Mouse (Mus musculus): ENCODE measurements around the gene Ncs1. TPM values are rescaled to one million over a fixed set of nuclear protein-coding genes. Genes with fewer than 3 reads are reported as not detected.
A peak's percentile ranks its signal among the peaks of the same experiment; 100 is the strongest.

Ncs1 gene
- polyA plus RNA-seq, 1 experiment = 3.5 TPM

- H3K27me3 ChIP-seq (replicated peaks; ENCODE audit: control insufficient read depth, insufficient read depth, low read length) = no peaks in the 10 kb centered on the region
- no peak overlapping the region for H3K27ac ChIP-seq (ENCODE audit: insufficient read depth, low read depth, low read length)
- TF ChIP-seq POLR2A (IDR thresholded peaks at IDR 0.05; ENCODE audit: low read depth, low read length) (no peak), CTCF (conservative IDR thresholded peaks at IDR 0.05; ENCODE audit: insufficient read depth, insufficient read length, low read depth, low read length) (no peak)
- DNase-seq = no peak
- 88% methylated on average over 3 of the region's 3 CpGs for WGBS
- H3K4me1 ChIP-seq (ENCODE audit: control insufficient read depth, insufficient read depth, low read length) = peaks cover 21% of the 10 kb centered on the region
- no peaks in the 10 kb centered on the region for H3K36me3 ChIP-seq (ENCODE audit: control insufficient read depth, insufficient read depth, low read length)
- H3K4me3 ChIP-seq (ENCODE audit: insufficient read depth, low read depth, low read length) = no peak overlapping the region
Observed at GRCm38 (mm10) chr2:31254806-31255205, 9.2 kb downstream of the Ncs1 start.

GRCm38 (mm10) chr2:31255952-31256938 is 10.6 kb downstream of the Ncs1 start:
- no peaks in the 10 kb centered on the region for H3K27me3 ChIP-seq (replicated peaks; ENCODE audit: control insufficient read depth, insufficient read depth, low read length)
- DNase-seq = peak; percentile 84
- 12% methylated on average over 21 of the region's 21 CpGs for WGBS
- H3K4me1 ChIP-seq (ENCODE audit: control insufficient read depth, insufficient read depth, low read length) = peaks cover 21% of the 10 kb centered on the region
- TF ChIP-seq POLR2A (IDR thresholded peaks at IDR 0.05; ENCODE audit: low read depth, low read length) = no peak
- peak; percentile 50; the same call in 1 of the 2 replicates for TF ChIP-seq CTCF (conservative IDR thresholded peaks at IDR 0.05; ENCODE audit: insufficient read depth, insufficient read length, low read depth, low read length)
- no peak overlapping the region for H3K4me3 ChIP-seq (ENCODE audit: insufficient read depth, low read depth, low read length)
- no peaks in the 10 kb centered on the region for H3K36me3 ChIP-seq (ENCODE audit: control insufficient read depth, insufficient read depth, low read length)
- H3K27ac ChIP-seq (ENCODE audit: insufficient read depth, low read depth, low read length) = peak overlapping the region; percentile 56

- H3K4me3 ChIP-seq (ENCODE audit: insufficient read depth, low read depth, low read length) = no peak overlapping the region
- no peak for DNase-seq
- H3K4me1 ChIP-seq (ENCODE audit: control insufficient read depth, insufficient read depth, low read length) = peaks cover 21% of the 10 kb centered on the region
- TF ChIP-seq CTCF (conservative IDR thresholded peaks at IDR 0.05; ENCODE audit: insufficient read depth, insufficient read length, low read depth, low read length) (no peak), POLR2A (IDR thresholded peaks at IDR 0.05; ENCODE audit: low read depth, low read length) (no peak)
- no peak overlapping the region for H3K27ac ChIP-seq (ENCODE audit: insufficient read depth, low read depth, low read length)
- no peaks in the 10 kb centered on the region for H3K36me3 ChIP-seq (ENCODE audit: control insufficient read depth, insufficient read depth, low read length)
- H3K27me3 ChIP-seq (replicated peaks; ENCODE audit: control insufficient read depth, insufficient read depth, low read length) = no peaks in the 10 kb centered on the region
- WGBS = 44% methylated on average over 6 of the region's 6 CpGs
Observed at GRCm38 (mm10) chr2:31257096-31257495, 11.5 kb downstream of the Ncs1 start.

GRCm38 (mm10) chr2:31258609-31259366 is 13.2 kb downstream of the Ncs1 start:
- DNase-seq = peak; percentile 84
- H3K36me3 ChIP-seq (ENCODE audit: control insufficient read depth, insufficient read depth, low read length) = no peaks in the 10 kb centered on the region

GRCm38 (mm10) chr2:31259367-31259920 is 13.8 kb downstream of the Ncs1 start:
- H3K36me3 ChIP-seq (ENCODE audit: control insufficient read depth, insufficient read depth, low read length) = no peaks in the 10 kb centered on the region
- H3K4me1 ChIP-seq (ENCODE audit: control insufficient read depth, insufficient read depth, low read length) = peaks cover 21% of the 10 kb centered on the region
- 31% methylated on average over 9 of the region's 9 CpGs for WGBS
- peak overlapping the region; percentile 74 for H3K4me3 ChIP-seq (ENCODE audit: insufficient read depth, low read depth, low read length)
- DNase-seq = no peak
- no peak overlapping the region for H3K27ac ChIP-seq (ENCODE audit: insufficient read depth, low read depth, low read length)
- no peaks in the 10 kb centered on the region for H3K27me3 ChIP-seq (replicated peaks; ENCODE audit: control insufficient read depth, insufficient read depth, low read length)
- TF ChIP-seq CTCF (conservative IDR thresholded peaks at IDR 0.05; ENCODE audit: insufficient read depth, insufficient read length, low read depth, low read length) (no peak), POLR2A (IDR thresholded peaks at IDR 0.05; ENCODE audit: low read depth, low read length) (no peak)

More at GRCm38 (mm10) chr2:31258609-31259366, 13.2 kb downstream of the Ncs1 start:
- H3K4me1 ChIP-seq (ENCODE audit: control insufficient read depth, insufficient read depth, low read length) = peaks cover 21% of the 10 kb centered on the region
- H3K4me3 ChIP-seq (ENCODE audit: insufficient read depth, low read depth, low read length) = peak overlapping the region; percentile 74
- WGBS = 13% methylated on average over 22 of the region's 22 CpGs
- H3K27me3 ChIP-seq (replicated peaks; ENCODE audit: control insufficient read depth, insufficient read depth, low read length) = no peaks in the 10 kb centered on the region
- peak overlapping the region; percentile 30; the same call in 1 of the 2 replicates for H3K27ac ChIP-seq (ENCODE audit: insufficient read depth, low read depth, low read length)
- no peak for TF ChIP-seq CTCF (conservative IDR thresholded peaks at IDR 0.05; ENCODE audit: insufficient read depth, insufficient read length, low read depth, low read length)
- no peak for TF ChIP-seq POLR2A (IDR thresholded peaks at IDR 0.05; ENCODE audit: low read depth, low read length)

GRCm38 (mm10) chr2:31260549-31260948 is 14.9 kb downstream of the Ncs1 start:
- no peak overlapping the region for H3K4me3 ChIP-seq (ENCODE audit: insufficient read depth, low read depth, low read length)
- no peak for TF ChIP-seq POLR2A (IDR thresholded peaks at IDR 0.05; ENCODE audit: low read depth, low read length)
- no peak for TF ChIP-seq CTCF (conservative IDR thresholded peaks at IDR 0.05; ENCODE audit: insufficient read depth, insufficient read length, low read depth, low read length)
- H3K4me1 ChIP-seq (ENCODE audit: control insufficient read depth, insufficient read depth, low read length) = peaks cover 12% of the 10 kb centered on the region
- H3K36me3 ChIP-seq (ENCODE audit: control insufficient read depth, insufficient read depth, low read length) = no peaks in the 10 kb centered on the region
- WGBS = 77% methylated on average over 8 of the region's 8 CpGs
- H3K27ac ChIP-seq (ENCODE audit: insufficient read depth, low read depth, low read length) = no peak overlapping the region
- peak; percentile 16 for DNase-seq
- H3K27me3 ChIP-seq (replicated peaks; ENCODE audit: control insufficient read depth, insufficient read depth, low read length) = no peaks in the 10 kb centered on the region
